Mouse (Mus musculus) erythroblast, embryonic 14.5 days (primary cell): Measurements from ENCODE around the gene Olfr1315-ps1. TPM values are rescaled to one million over a fixed set of nuclear protein-coding genes. Genes with fewer than 3 reads are reported as not detected.

ENCODE experiments used
- H3K27me3 ChIP-seq: 2 replicates; pipeline ENCODE4 v1.6.1; 2012; ENCODE audit warnings: inconsistent platforms; ENCODE audit not compliant: control insufficient read depth
- H3K36me3 ChIP-seq: 2 replicates; pipeline ENCODE4 v1.6.1; 2012; ENCODE audit warnings: mild to moderate bottlenecking, inconsistent platforms; ENCODE audit not compliant: control insufficient read depth
- H3K4me1 ChIP-seq: 2 replicates; pipeline ENCODE4 v1.6.1; 2012; ENCODE audit warnings: inconsistent platforms; ENCODE audit not compliant: control insufficient read depth
- H3K4me3 ChIP-seq: replicated peaks from 2 replicates; pipeline ENCODE3; 2012; ENCODE audit warnings: moderate library complexity, mild to moderate bottlenecking, inconsistent platforms
- H3K9me3 ChIP-seq: 2 replicates; pipeline ENCODE4 v1.6.1; 2012; ENCODE audit warnings: low read length, inconsistent platforms, mixed read lengths; ENCODE audit not compliant: control insufficient read depth
- GATA1 ChIP-seq: IDR thresholded peaks from 2 replicates; pipeline ENCODE4 v1.6.1; 2012; ENCODE audit warnings: low read length, inconsistent platforms, mixed read lengths
- TAL1 ChIP-seq: IDR thresholded peaks from 3 replicates; pipeline ENCODE4 v1.6.1; 2012; ENCODE audit warnings: low read length, inconsistent platforms, mixed read lengths
- polyA plus RNA-seq: library from polyadenylated mRNA; stranded (reverse); fragments of >175 nt; gene quantifications from 2 replicates; pipeline ENCODE4 v1.2.3, GENCODE M21; 2012

Olfr1315-ps1 gene
- not detected in 2 replicates for polyA plus RNA-seq

DNA sequence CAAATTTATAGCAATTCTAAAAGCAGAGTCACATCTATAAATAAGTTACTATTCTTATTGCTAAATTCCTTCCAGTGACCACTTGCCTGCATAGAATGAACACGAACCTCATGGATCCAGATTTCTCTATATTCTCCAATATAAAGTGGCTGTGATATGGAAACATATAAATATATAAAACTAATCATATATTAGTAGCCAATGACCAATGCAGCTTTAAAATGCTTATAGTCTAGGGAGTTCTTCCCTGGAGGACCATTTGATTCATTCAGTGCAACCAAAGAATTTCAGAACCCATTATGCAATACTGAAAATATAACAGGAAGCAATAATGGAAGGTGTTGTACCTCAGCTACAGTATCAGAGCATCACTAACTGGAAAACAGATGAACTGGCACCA, at the start of gene Olfr1315-ps1:
Olfr1315-ps1 (minus strand) TSS at position 101 of the 400 bp plus-strand sequence.
- Histone ChIP-seq H3K36me3 (no peaks in the 10 kb centered on the region), H3K4me3 (no peak within 1 kb of the TSS), H3K4me1 (no peaks in the 10 kb centered on the region), H3K27me3 (no peaks in the 10 kb centered on the region), H3K9me3 (no peaks in the 10 kb centered on the region)
- no peak for TF ChIP-seq TAL1
- TF ChIP-seq GATA1, result no peak

DNA sequence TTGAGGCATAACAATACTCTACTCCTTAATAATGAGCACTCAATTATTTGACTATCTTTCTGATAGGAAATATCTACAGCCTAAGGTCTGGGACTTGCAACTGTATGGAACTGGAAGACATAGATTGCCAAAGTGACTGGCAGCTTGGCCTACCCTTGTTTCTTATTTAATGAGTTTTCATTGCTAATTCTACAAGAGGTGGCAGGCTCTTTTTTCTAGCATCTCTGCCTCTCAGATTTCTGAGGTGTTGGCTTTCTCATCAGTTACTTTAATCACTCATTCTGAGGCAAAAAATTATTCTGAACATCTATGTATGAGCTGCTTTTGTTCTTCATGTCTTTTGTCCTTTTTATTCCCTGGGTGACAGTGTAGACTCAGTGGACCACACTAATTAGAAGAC, 38.7 kb upstream of the Olfr1315-ps1 start, which contains the start of gene Olfr1318:
Olfr1318 (plus strand) TSS at position 301 of the 400 bp plus-strand sequence.
- H3K4me1 ChIP-seq, result no peaks in the 10 kb centered on the region

DNA sequence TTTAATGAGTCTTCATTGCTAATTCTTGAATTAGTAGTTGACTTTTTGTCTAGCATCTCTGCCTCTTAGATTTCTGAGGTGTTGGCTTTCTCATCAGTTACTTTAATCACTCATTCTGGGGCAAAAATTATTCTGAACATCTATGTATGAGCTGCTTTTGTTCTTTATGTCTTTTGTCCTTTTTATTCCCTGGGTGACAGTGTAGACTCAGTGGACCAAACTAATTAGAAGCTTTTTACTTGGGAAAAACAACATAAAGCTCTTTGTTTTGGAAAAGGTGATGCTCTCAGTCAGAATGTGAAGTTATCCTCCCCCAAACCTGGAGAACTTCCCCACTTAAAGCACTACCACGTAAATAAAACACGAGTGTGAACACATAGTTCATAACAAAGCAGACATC, 24.8 kb upstream of the Olfr1315-ps1 start, which contains the start of gene Olfr1317:
Olfr1317 (plus strand) TSS at position 301 of the 400 bp plus-strand sequence.
- Histone ChIP-seq H3K36me3 (no peaks in the 10 kb centered on the region), H3K27me3 (no peaks in the 10 kb centered on the region), H3K4me1 (no peaks in the 10 kb centered on the region), H3K4me3 (no peak within 1 kb of the TSS), H3K9me3 (no peaks in the 10 kb centered on the region)
- TF ChIP-seq GATA1 (no peak), TAL1 (no peak)

More for the DNA sequence above, 38.7 kb upstream of the Olfr1315-ps1 start, which contains the start of gene Olfr1318:
- H3K4me3 ChIP-seq, result no peak within 1 kb of the TSS
- no peaks in the 10 kb centered on the region for H3K27me3 ChIP-seq
- TF ChIP-seq GATA1 (no peak), TAL1 (no peak)
- H3K36me3 ChIP-seq, result no peaks in the 10 kb centered on the region
- H3K9me3 ChIP-seq, result no peaks in the 10 kb centered on the region

DNA sequence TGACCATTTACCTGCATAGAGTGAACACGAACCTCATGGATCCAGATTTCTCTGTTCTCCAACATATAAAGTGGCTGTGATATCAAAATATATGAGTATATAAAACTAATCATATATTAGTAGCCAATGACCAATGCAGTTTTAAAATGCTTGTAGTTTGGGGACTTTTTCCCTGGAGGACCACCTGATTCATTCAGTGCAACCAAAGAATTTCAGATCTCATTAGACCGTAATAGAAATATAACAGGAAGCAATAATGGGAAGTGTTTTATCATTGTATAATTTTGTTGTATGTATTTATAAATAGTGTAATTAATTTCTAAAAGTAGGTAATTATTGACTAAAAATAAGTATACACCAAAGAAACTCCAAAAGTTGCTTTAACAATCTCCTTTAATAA, 19.6 kb upstream of the Olfr1315-ps1 start, which contains the start of gene Olfr1316:
Olfr1316 (minus strand) TSS at position 101 of the 400 bp plus-strand sequence.
- H3K4me3 ChIP-seq, result no peak within 1 kb of the TSS
- no peaks in the 10 kb centered on the region for H3K36me3 ChIP-seq
- H3K9me3 ChIP-seq, result no peaks in the 10 kb centered on the region
- H3K4me1 ChIP-seq, result no peaks in the 10 kb centered on the region
- H3K27me3 ChIP-seq, result no peaks in the 10 kb centered on the region
- TF ChIP-seq GATA1 (no peak), TAL1 (no peak)

DNA sequence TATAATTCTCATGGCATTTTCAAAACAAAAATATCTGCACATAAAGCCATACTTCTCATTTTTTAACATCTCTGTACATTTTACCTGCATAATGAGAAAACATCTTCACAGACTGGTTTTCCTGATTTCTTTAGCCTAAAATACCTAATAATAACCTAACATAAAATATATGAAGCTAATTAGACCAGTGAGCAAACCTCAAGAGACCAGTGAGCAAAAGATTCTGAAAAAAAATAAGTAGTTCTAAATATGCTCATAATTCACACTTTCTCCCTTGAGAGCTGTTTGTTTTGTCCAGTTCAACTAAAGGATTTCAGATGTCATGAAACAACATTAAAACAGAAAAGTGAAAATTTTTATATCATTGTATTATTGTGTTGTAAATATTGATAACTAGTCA, 18.6 kb downstream of the Olfr1315-ps1 start, which contains the start of gene Olfr1314:
Olfr1314 (minus strand) TSS at position 101 of the 400 bp plus-strand sequence.
- Histone ChIP-seq H3K36me3 (no peaks in the 10 kb centered on the region), H3K27me3 (no peaks in the 10 kb centered on the region), H3K9me3 (no peaks in the 10 kb centered on the region), H3K4me3 (no peak within 1 kb of the TSS), H3K4me1 (no peaks in the 10 kb centered on the region)
- TF ChIP-seq GATA1, result no peak
- no peak for TF ChIP-seq TAL1

DNA sequence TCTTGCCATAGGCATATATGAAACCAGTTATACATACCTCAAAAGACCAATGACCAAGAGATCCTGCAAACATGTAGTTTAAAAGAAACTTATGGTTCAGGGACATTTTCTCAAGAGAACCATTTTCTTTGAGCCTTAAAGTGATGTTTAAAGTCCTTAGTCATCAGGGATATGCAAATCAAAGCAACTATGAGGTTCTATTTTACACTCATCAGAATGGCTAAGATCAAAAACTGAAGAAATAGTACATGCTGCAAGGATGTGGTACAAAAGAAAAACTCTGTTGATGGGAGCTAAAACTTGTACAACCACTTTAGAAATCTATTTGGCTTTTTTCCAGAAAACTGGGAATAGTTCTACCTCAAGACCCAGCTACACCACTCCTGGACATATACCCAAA, 37.5 kb downstream of the Olfr1315-ps1 start, which contains the start of gene Olfr1313:
Olfr1313 (minus strand) TSS at position 101 of the 400 bp plus-strand sequence.
- no peak within 1 kb of the TSS for H3K4me3 ChIP-seq
- no peaks in the 10 kb centered on the region for H3K4me1 ChIP-seq
- no peaks in the 10 kb centered on the region for H3K36me3 ChIP-seq
- H3K9me3 ChIP-seq, result no peaks in the 10 kb centered on the region
- H3K27me3 ChIP-seq, result no peaks in the 10 kb centered on the region
- TF ChIP-seq TAL1 (no peak), GATA1 (no peak)

Other genes starting within 250 kb of the Olfr1315-ps1 start
- not detected in 2 replicates for gene Olfr1305, start 238.3 kb downstream of the Olfr1315-ps1 start, polyA plus RNA-seq
- not detected in 2 replicates for gene Olfr1306, start 199.2 kb downstream of the Olfr1315-ps1 start, polyA plus RNA-seq
- not detected in 2 replicates for gene Olfr1307, start 166.0 kb downstream of the Olfr1315-ps1 start, polyA plus RNA-seq
- not detected in 2 replicates for gene Olfr1308, start 150.5 kb downstream of the Olfr1315-ps1 start, polyA plus RNA-seq
- not detected in 2 replicates for gene Olfr1309, start 125.2 kb downstream of the Olfr1315-ps1 start, polyA plus RNA-seq
- not detected in 2 replicates for gene Olfr1310, start 102.7 kb downstream of the Olfr1315-ps1 start, polyA plus RNA-seq
- gene Olfr1311, start 91.0 kb downstream of the Olfr1315-ps1 start, polyA plus RNA-seq, result not detected in 2 replicates
- not detected in 2 replicates for gene Olfr1312, start 65.2 kb downstream of the Olfr1315-ps1 start, polyA plus RNA-seq
- not detected in 2 replicates for gene Olfr1313, start 37.6 kb downstream of the Olfr1315-ps1 start, polyA plus RNA-seq
- not detected in 2 replicates for gene Olfr1314, start 18.7 kb downstream of the Olfr1315-ps1 start, polyA plus RNA-seq
- not detected in 2 replicates for gene Olfr1316, start 19.5 kb upstream of the Olfr1315-ps1 start, polyA plus RNA-seq
- gene Olfr1317, start 24.9 kb upstream of the Olfr1315-ps1 start, polyA plus RNA-seq, result 0.03 TPM in 1 of 2 replicates, not detected in the other
- 0.03 TPM in 1 of 2 replicates, not detected in the other for gene Olfr1318, start 38.8 kb upstream of the Olfr1315-ps1 start, polyA plus RNA-seq
- gene Lpcat4, start 124.0 kb upstream of the Olfr1315-ps1 start, polyA plus RNA-seq, result 0.11 and 0.85 TPM in 2 replicates
- not detected in 2 replicates for gene Nutm1, start 143.9 kb upstream of the Olfr1315-ps1 start, polyA plus RNA-seq
- 1.5 and 1.9 TPM in 2 replicates for gene Nop10, start 146.5 kb upstream of the Olfr1315-ps1 start, polyA plus RNA-seq
- 0.24 and 0.47 TPM in 2 replicates for gene Slc12a6, start 150.4 kb upstream of the Olfr1315-ps1 start, polyA plus RNA-seq
- not detected in 2 replicates for gene Gm21985, start 150.9 kb upstream of the Olfr1315-ps1 start, polyA plus RNA-seq